Mouse (Mus musculus): Measurements from ENCODE around the gene Tma7. TPM values are rescaled to one million over a fixed set of nuclear protein-coding genes. Genes with fewer than 3 reads are reported as not detected.

Tma7 gene
- polyA plus RNA-seq, 1 experiment, result 687 TPM

DNA sequence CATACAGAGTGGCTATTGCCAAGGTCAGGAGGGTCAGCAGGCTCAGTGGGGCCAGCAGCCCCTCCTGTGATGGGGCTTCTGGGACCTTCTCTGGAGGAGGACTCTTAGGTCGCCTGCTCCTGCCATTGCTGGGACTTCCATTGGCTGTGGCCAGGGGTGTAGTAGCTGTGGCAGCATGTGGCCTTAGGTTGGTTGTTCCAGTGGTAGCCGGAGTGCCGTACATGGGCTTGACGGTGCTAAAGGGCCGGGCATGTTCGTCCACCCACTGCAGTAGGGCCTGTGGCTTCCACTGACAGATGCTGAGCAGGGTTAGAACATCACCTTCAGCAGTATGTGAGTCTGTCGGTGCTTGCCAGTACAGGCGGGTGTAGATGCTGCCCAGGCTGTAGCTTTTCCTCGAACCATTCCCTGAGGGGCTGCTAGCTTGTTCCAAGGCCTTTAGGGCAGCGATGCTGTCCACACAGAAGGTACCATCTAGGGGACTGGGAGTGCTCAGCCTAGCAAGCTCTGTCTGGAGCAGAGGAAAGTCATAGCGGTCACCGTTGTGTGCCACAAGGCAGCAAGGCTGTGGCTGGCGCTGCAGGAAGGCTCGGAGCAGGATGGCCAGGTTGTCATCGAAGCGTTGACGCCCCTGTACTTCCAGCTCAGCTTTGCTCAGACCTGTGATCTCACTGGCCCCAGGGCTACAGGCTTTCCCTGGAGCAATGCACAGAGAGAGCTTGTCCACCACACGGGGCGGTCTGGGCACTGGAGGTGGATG lies 24.2 kb downstream of the Tma7 start:
- Histone ChIP-seq H3K36me3 (replicated peaks; ENCODE audit: low read length) (peaks cover 72% of the 10 kb centered on the region), H3K4me3 (replicated peaks) (peak overlapping the region; percentile 90), H3K4me1 (peaks cover 78% of the 10 kb centered on the region)

DNA sequence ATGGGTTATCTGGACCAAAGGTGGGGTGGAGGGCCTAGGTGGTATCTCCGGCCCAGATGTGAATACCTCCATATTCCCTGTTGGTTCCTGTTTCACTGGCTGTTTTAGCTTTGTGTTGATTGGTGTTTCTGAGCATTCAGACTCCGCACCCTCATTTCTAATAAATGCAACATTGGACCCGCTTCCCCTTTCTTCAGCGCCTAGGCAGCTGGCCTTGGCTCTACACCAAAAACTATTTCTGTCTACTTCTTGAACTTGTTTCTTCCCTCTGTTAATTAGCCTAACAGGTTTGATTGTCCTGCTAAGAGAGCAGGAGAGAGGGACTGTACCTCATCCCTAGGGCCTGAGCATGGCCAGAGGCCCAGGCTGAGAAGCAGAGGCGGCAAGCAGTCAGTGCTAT lies 24.8 kb downstream of the Tma7 start:
- Histone ChIP-seq H3K4me1 (peaks cover 85% of the 10 kb centered on the region), H3K4me3 (replicated peaks) (peak overlapping the region; percentile 90), H3K9me3 (no peaks in the 10 kb centered on the region), H3K36me3 (replicated peaks; ENCODE audit: low read length) (peaks cover 72% of the 10 kb centered on the region), H3K27me3 (replicated peaks) (no peaks in the 10 kb centered on the region)
- no peak for TF ChIP-seq GATA1 (IDR thresholded peaks at IDR 0.05; ENCODE audit: borderline replicate concordance, low read length)
- TF ChIP-seq FLI1 (IDR thresholded peaks at IDR 0.05; ENCODE audit: low read length), result no peak

More for the DNA sequence above, 24.2 kb downstream of the Tma7 start:
- no peaks in the 10 kb centered on the region for H3K27me3 ChIP-seq (replicated peaks)
- H3K9me3 ChIP-seq, result no peaks in the 10 kb centered on the region
- TF ChIP-seq GATA1 (IDR thresholded peaks at IDR 0.05; ENCODE audit: borderline replicate concordance, low read length) (no peak), FLI1 (IDR thresholded peaks at IDR 0.05; ENCODE audit: low read length) (no peak)

DNA sequence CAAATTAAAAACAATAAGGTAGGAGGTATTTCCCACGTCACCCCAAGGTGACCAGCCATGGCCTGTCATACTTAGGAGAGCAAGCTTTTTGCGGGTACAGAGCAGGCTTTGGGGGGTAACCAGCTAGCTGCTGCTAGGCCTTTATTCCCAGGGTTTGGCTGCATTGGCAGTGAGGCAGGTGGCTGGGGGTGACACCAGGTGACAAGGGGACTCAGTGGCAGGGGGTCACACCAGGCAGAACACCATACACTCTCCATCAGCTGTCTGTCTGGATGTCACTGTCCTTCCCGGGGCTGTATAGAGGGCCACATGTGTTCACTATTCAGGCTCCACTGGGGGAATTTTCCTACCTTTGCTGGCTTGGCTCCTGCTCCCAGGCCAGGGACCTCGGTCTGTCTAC lies 25.5 kb downstream of the Tma7 start:
- no peaks in the 10 kb centered on the region for H3K27me3 ChIP-seq (replicated peaks)
- H3K4me3 ChIP-seq (replicated peaks), result peak overlapping the region; percentile 79
- H3K9me3 ChIP-seq, result no peaks in the 10 kb centered on the region
- no peak for TF ChIP-seq FLI1 (IDR thresholded peaks at IDR 0.05; ENCODE audit: low read length)
- no peak for TF ChIP-seq GATA1 (IDR thresholded peaks at IDR 0.05; ENCODE audit: borderline replicate concordance, low read length)
- H3K4me1 ChIP-seq, result peaks cover 91% of the 10 kb centered on the region
- peaks cover 72% of the 10 kb centered on the region for H3K36me3 ChIP-seq (replicated peaks; ENCODE audit: low read length)

DNA sequence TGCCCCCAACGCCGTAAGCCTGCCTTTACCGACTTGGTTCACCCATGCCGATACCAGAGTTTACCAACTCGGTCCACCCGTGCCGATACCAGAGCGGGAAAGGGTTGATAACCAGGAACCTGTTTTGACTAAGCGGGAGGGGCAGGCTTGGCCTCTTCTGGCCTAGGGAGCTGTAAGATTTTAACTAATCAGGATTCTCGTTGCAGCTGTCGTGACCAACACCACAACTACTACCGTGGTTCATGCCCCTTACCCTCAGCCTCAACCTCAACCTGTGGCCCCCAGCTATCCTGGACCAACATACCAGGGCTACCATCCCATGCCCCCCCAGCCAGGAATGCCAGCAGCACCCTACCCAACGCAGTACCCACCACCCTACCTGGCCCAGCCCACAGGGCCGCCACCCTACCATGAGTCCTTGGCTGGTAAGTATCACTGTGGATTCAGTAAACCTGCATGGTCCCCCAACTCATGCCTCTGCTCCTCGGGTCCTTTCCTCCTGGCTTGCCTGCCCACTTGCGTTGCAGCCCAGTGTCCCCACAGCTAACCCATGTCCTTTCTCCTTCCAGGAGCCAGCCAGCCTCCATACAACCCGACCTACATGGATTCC lies 26.2 kb downstream of the Tma7 start:
- TF ChIP-seq GATA1 (IDR thresholded peaks at IDR 0.05; ENCODE audit: borderline replicate concordance, low read length) (no peak), FLI1 (IDR thresholded peaks at IDR 0.05; ENCODE audit: low read length) (no peak)
- Histone ChIP-seq H3K27me3 (replicated peaks) (no peaks in the 10 kb centered on the region), H3K9me3 (no peaks in the 10 kb centered on the region), H3K4me3 (replicated peaks) (peak overlapping the region; percentile 78), H3K4me1 (peaks cover 98% of the 10 kb centered on the region), H3K36me3 (replicated peaks; ENCODE audit: low read length) (peaks cover 74% of the 10 kb centered on the region)

- H3K27me3 ChIP-seq (replicated peaks), result no peaks in the 10 kb centered on the region
- H3K9me3 ChIP-seq, result no peaks in the 10 kb centered on the region
- TF ChIP-seq FLI1 (IDR thresholded peaks at IDR 0.05; ENCODE audit: low read length) (no peak), GATA1 (IDR thresholded peaks at IDR 0.05; ENCODE audit: borderline replicate concordance, low read length) (no peak)
- H3K4me3 ChIP-seq (replicated peaks), result peak overlapping the region; percentile 87
- H3K4me1 ChIP-seq, result peaks cover 100% of the 10 kb centered on the region
- H3K36me3 ChIP-seq (replicated peaks; ENCODE audit: low read length), result peaks cover 71% of the 10 kb centered on the region
Measured at GRCm38 (mm10) chr9:109055271-109056030, 26.9 kb downstream of the Tma7 start.

DNA sequence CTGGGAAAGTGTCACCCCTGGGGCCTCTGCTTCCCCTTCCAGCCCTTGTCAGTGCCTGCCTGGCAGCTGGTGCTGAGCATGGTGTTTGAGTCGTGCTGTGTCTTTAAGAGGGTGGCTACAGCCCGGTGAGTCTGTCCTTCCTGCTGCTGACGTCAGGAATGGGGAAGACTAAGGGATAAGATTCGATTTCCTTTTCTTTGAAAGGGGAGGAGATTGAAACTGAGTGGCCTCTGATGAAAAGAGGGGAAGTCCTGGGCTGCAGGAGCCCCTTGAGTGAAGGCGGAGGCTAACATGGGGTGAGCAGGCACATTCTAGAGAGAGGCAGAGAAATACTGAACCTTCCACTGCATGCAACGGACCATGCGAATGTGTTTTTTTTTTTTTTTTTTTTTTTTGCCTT lies 27.7 kb downstream of the Tma7 start:
- Histone ChIP-seq H3K36me3 (replicated peaks; ENCODE audit: low read length) (peaks cover 71% of the 10 kb centered on the region), H3K4me3 (replicated peaks) (peak overlapping the region; percentile 87), H3K4me1 (peaks cover 100% of the 10 kb centered on the region), H3K27me3 (replicated peaks) (no peaks in the 10 kb centered on the region), H3K9me3 (no peaks in the 10 kb centered on the region)
- TF ChIP-seq FLI1 (IDR thresholded peaks at IDR 0.05; ENCODE audit: low read length), result no peak

- Histone ChIP-seq H3K4me1 (peaks cover 100% of the 10 kb centered on the region), H3K27me3 (replicated peaks) (no peaks in the 10 kb centered on the region), H3K4me3 (replicated peaks) (no peak overlapping the region), H3K9me3 (no peaks in the 10 kb centered on the region), H3K36me3 (replicated peaks; ENCODE audit: low read length) (peaks cover 73% of the 10 kb centered on the region)
- TF ChIP-seq GATA1 (IDR thresholded peaks at IDR 0.05; ENCODE audit: borderline replicate concordance, low read length) (no peak), FLI1 (IDR thresholded peaks at IDR 0.05; ENCODE audit: low read length) (no peak)
Measured at GRCm38 (mm10) chr9:109053851-109054250, 28.5 kb downstream of the Tma7 start.

DNA sequence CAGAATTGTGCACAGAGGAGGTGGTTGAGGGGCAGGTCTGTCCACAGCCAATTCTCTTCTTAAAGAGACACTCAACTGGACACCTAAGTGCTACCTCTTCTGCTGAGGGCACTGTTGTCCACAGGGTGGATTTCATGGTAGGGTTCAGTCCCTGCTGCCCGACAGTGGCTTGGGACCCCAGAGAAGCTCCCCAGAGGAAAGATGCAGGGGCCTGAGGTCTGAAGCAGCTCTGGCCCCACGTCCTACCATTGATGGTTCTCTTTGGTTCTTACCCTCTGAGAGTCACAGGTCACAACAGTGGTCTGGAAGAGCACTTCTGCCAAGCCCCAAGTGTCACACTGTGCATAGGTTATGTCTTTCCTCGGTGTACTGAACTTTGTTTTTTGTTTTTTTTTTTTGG lies 29.0 kb downstream of the Tma7 start:
- Histone ChIP-seq H3K9me3 (no peaks in the 10 kb centered on the region), H3K4me1 (peaks cover 99% of the 10 kb centered on the region), H3K27me3 (replicated peaks) (no peaks in the 10 kb centered on the region), H3K4me3 (replicated peaks) (no peak overlapping the region), H3K36me3 (replicated peaks; ENCODE audit: low read length) (peaks cover 73% of the 10 kb centered on the region)
- TF ChIP-seq FLI1 (IDR thresholded peaks at IDR 0.05; ENCODE audit: low read length) (no peak), GATA1 (IDR thresholded peaks at IDR 0.05; ENCODE audit: borderline replicate concordance, low read length) (no peak)

GRCm38 (mm10) chr9:109052490-109053260 lies 29.7 kb downstream of the Tma7 start:
- Histone ChIP-seq H3K9me3 (no peaks in the 10 kb centered on the region), H3K4me3 (replicated peaks) (peak overlapping the region; percentile 51), H3K4me1 (peaks cover 93% of the 10 kb centered on the region)

More at GRCm38 (mm10) chr9:109052490-109053260, 29.7 kb downstream of the Tma7 start:
- no peaks in the 10 kb centered on the region for H3K27me3 ChIP-seq (replicated peaks)
- peaks cover 71% of the 10 kb centered on the region for H3K36me3 ChIP-seq (replicated peaks; ENCODE audit: low read length)
- no peak for TF ChIP-seq GATA1 (IDR thresholded peaks at IDR 0.05; ENCODE audit: borderline replicate concordance, low read length)
- TF ChIP-seq FLI1 (IDR thresholded peaks at IDR 0.05; ENCODE audit: low read length), result no peak
